Mouse (Mus musculus) embryo, embryonic 9.5 days (tissue): ENCODE results near the gene Hmga2.

Source experiments
- DNase-seq: peaks from one replicate; pipeline ENCODE4 v3.0.0-alpha.2; 2017; ENCODE audit errors: extremely low spot score

Gene Hmga2

DNA sequence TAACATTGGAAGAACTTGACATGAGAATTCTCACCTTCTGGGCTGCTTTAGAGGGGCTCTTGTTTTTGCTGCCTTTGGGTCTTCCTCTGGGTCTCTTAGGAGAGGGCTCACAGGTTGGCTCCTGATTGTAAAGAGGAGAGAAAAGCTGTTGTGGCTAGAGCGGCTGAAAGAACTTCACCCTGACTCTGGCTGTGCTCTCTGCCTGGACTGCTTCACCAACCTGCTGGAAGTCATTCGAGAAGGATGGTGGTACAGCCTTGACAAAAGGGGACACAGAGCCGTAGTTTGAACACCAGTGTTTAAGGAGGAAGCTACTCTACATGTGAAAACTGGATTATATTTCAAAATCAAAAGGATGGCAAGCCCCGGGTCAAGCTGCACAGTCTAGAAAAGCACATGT is 3.1 kb downstream of the Hmga2 start:
- peak; percentile 27 for DNase-seq

DNA sequence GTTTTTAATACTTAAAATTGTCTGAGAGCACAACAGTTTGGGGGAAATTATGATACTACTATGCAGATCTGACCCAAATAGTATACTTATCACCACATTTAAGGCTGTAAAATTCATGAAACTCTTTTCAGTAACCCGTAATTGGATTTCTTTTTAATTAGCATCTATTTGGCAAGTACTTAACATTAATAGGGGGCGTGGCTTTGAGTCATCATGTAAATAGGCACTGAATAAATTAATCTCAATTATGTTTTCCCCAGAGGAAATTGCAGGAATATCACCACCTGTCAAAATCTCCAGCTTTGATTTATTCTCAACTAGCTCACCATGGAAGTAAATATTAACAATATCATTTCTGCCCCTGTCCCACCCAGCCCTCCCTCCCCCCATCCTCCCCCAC is 3.7 kb downstream of the Hmga2 start:
- DNase-seq = no peak

DNA sequence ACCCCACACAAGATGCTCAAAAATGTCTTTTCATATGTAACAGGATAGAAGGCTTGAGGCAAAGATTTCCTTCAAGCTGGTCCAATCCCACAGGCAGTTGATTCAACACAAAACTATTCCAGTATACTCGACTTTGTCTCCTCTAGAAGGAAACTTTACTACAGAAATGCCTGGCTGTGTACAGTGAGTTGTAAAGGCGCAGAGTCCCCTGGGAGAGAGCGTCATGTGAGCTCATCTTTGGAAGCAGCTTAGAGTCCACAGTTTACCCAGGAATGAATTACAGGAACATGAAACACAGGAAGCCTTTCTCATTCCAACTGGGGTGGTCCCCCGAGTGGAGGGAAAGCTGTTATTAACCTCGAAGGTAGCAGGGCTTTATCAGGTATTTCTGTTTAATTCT is 11.1 kb downstream of the Hmga2 start:
- no peak for DNase-seq

DNA sequence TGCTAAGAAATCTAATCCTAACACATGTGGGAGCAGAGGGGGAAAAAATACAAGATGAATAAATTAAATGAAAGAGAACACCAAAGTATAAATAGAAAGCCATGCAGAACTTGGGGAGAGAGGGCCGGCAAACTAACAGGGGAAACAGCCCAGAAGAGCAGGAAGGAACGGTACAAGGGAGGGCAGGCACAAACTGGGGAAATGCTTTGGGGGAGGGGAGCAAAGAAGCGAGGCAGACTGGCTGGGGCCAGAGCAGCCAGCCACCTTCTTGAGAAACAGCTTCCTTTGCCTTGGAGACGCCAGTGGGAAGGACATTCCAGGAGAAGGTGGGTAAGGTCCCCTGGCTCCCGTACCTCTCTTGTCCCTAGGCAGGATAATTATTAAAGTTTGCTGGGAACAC is 14.5 kb downstream of the Hmga2 start:
- DNase-seq = no peak

DNA sequence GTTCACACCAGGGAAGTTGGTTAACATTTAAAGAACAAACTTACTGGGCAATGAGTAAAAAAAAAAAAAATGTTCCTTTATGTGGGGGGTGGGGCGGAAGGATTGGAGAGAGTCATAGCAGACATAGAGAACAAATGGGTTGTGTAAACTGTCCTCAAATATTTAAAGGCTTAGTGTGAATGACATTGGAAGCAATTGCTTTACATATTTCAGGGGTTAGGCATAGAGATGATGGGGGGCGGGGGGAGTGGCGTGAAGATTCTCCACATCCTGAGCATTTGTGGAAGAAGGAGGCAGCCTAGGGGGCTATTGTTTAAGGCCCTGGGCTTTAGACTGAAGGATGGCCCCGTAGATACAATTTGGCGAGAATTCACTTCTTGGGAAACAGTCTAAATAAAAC is 15.0 kb downstream of the Hmga2 start:
- DNase-seq = no peak

DNA sequence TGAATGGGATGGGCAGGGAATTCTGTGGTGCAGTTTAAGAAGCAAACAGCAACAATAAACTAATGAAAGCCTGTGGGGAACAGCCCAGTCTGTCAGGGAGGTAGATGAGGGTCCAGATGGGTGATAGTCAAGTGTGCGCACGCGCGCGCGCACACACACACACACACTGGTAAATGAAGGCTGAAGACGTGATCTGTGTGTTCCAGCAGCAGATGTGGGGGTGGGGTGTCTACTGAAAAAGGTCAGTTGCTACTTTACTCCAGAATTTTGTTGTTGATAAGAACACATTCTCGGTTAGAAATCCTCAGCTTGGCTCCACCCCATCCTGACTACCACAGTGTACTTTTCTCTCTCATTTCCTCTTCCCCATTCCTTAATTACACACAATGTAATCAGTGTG is 17.4 kb downstream of the Hmga2 start:
- DNase-seq = no peak

DNA sequence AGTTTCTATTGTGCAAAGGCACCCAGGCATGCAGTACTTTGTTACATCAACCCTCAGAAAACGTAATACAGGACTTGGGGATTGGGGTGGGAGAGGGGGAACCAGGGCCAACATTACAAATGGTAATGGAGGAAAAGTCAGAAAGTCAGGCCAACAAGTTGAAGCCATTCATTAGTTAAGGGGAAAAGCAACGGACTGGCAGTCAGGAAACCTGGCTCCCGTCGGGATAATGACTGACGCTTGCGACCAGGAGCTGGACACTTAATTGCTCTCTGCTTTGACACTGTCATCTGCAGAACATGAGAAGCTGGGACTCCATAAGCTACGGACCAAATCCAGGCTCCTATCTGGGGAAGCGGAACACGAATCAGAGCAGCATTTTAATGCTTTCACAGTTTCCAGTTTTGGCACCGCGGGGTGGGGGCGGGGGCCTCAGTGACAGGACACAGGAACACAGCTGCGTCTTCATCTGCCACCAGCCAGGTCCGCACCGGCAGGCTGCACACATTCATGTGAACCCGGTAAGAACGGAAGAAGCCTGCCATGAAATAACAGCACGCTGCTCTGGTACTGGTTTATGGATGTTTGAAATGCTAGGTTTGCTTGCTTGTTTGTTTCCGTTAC is 26.5 kb downstream of the Hmga2 start:
- no peak for DNase-seq

DNA sequence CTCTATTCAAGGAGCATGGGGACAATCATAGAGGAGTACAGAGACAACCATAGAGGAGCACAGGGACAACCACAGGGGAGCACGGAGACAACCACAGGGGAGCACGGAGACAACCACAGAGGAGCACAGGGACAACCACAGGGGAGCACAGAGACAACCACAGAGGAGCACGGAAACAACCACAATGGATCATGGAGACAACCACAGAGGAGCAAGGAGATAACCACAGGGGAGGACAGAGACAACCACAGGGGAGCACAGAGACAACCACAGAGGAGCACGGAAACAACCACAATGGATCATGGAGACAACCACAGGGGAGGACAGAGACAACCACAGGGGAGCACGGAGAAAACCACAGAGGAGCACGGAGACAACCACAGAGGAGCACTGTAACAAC is 29.5 kb downstream of the Hmga2 start:
- DNase-seq = no peak

DNA sequence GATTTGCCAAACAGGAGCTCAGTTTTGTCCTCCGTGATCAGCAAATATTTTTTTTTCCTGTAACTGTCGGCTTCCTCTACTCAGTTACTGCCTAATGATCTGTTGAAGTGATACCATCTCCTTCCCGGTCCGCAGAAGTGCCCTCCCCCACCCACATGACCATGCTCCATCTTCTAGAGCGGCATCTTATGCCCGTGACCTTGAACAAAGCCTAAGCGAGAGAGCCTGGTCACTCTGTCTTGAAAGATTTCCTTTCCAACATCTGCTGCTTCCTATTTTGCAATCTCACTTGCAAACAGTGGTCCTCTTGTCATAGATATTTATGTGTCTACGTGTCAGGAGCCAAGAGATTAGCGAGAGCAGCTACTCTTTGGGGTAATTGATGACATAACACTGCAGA is 30.1 kb downstream of the Hmga2 start:
- DNase-seq = no peak

DNA sequence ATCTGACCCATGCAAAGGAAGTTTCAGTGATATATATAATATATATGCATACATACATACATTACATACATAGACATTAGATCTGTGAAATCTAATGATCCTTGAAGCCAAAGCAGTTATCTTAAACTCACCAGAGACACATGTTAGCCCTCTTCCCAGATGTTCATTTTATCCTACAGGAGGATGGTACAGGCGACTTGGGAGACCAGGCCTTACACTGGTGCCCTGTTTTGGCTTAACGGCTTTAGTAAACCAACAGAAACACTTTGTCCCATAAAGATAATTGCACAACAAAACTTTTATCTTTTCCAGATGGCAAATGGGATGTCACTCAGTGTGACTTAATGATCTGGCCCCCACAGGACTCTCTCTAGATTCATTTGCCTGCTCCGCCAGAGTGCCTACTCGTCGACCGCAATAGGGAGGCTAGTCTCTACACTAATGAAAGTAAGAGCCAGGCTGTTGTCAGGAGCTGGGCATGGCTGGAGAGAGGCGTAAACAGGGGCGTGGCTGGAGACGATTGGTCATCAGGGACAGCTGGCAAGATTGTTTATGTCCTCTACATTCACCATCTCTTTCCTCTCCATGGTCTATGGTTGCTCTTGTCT is 31.7 kb downstream of the Hmga2 start:
- DNase-seq = no peak

DNA sequence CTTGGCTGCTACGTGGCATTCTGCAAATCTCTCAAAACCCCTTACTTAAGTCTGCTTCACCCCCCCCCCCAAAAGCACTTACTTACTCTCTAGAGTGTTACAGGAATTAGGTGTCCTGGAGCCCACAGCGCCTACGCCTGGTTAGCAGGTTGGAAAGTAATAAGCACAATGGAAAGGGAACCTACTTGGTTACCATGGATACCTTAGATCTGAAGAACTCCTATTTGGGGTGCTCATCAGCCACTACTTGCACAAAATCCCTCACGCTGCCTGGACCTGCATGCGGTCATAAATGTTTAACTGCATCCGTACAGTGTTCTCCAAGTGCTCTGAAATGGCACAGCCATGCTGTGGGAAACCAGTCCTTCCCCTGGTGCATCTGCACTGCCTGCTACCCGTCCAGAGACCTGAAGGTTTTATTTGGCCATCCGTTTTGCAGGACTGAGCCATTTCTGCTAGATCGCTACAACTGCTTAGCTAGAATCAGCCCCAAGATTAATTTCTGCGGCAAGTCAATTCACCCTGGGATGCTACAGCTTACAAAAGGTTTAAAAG is 32.4 kb downstream of the Hmga2 start:
- no peak for DNase-seq

DNA sequence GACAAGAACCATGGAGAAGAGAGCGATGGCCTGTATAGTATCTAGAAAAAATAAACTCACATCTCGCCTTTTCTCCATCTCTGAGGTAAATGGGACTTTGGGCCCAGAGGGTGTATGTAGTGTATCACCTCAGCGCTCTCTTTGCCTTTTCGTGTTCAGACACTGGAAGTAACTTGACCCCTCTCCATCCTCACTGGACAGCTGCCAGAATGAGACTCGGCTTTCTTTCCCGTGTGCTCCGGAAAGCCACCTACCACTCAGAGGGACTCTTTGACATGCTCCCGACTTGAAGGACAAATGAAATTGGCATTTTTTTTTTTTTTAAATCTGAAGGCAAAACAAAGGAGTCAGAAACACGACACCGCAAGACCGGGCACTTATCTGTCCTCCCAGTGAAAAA is 35.0 kb downstream of the Hmga2 start:
- DNase-seq = no peak

DNA sequence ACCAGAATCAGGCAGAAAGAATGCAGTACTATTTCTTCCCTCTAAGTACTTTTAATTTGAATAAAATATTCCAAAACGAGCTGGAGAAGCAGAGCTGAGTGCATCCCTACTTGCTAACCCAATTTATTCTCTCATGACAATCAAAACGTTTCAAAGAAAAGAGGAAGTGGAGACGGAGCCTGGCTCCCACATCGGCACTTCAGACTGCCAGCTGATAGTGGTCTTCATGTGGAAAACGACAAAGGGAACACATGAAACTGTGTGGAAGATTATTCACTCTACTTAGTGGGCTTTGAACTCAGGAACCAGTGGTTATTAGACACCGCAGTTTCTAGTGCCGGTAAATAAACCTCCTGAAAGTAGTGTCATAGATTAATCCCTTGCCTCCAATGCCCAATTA is 41.8 kb downstream of the Hmga2 start:
- DNase-seq = no peak

DNA sequence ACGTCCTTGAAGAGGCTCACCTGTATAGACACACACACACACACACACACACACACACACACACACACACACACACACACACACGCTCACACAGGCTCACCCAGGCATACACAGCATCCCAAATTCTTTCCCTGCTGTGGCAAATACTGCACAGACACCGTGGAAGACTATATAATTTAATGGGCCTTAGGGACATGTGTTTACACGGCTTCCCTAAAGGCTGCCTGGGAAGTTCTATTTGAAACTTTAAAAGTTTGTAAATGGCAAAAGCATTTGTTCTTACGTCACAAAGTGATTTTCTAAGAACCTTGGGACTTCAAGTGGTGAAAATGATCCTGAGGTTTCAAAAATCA is 42.8 kb downstream of the Hmga2 start:
- DNase-seq = no peak

DNA sequence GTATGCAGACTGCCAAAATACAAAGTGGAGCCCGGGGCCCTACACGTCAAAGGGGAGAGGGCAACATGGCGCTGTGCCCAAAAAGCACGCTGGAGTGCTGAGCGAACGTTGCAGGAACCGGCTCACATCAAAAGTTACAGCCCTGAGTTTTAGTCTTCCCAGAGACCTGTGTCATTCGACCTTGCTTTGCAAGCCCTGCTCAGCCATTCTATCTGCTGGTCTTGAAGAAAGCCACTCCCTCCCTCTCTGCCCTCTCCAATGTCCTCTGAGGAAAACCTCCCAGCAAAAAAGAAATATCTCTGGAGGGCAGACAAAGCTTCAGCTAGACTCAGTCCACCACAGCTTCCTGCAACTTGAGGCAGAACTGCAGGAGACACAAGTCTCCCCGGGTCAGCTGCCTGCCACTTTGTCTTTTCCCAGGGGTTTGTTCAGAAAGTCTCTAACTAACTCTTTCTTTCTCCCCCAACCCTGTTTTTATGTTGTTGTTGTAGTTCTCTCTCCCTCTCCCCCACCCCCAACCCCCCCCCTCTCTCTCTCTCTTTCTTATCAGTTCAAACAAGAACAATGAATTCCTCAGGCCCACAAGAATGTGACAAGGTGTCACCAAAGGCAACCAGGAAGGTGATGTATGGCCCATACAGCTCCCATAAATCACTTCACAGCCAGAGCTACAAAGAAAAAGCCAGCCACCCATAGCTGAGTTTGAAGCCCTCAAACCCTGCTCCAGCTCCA is 43.4 kb downstream of the Hmga2 start:
- peak; percentile 60 for DNase-seq

DNA sequence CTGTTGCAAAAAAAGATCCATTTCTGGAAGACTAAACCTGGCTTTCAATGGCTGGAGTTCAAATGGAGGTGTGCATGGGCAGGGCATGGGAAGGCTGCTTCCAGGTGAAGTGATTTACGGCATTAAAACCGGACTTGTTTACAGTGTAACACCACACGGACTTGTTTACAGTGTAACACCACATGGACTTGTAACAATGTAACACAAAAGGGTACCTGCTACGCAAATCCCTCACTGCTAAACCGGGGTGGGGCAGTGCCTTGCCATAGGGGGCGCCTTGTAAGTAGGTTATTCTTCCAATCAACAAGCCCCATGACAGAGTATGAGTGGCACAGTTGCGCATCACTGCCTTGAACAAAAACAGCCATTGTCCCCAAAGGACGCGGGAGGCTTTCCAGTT is 44.2 kb downstream of the Hmga2 start:
- DNase-seq = no peak

DNA sequence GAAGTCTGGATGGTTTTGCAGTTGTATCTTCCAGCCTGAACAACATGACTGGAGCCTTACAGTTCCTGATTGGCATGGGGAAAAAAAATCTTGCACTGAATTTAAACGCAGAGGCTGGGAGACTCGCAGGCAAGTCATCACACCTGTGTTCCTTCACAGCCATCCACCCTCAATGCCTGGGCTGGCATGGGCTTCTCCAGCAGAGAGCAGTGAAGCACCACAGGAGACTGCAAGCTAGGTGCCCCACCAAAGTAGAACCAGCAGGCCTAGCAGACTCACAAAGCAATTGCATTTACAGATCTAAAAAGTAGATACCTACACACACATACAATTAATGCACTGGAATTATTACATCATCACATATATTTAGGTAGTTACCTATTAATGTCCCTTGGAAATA is 44.8 kb downstream of the Hmga2 start:
- no peak for DNase-seq

DNA sequence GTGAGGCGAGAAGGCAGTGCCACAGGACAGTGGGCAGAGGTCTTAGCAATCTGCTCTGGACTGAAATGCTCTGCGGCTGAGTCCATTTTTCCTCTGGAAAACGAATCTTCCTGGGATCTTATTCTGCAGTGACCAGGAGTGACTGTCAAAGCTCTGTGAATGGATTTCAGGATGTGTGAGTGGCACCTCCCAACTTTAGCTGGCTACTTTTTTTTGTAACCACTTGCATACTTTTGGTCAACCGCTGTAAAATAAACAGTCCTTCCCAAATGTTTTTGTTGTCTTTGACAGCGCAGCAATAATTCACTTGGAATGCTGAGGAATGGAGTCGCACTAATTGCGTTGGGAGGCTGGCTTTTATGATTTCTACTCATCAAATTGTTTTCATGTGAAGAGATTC is 45.8 kb downstream of the Hmga2 start:
- no peak for DNase-seq

DNA sequence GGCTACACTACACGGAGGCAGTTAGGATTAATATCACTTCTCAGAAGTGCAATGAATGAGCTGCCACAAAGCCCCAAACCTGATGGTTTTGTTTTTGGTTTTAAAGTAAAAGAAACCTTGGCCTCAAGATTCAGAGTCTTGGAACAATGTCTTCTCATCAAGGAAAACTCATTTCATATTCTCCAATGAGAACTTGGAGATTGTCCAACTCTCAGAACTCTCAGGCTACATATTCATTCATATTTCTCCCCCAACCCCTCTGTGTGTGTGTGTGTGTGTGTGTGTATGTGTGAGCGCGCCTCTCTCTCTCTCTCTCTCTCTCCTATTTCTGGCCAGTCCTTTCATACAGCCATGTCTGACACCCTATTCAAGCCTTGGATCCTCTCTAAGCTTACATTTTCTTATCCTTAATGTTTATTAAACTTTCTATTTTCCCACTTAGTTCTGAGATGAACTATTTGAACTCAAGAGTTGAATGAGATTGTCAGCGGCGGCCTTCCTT is 46.5 kb downstream of the Hmga2 start:
- DNase-seq = no peak

DNA sequence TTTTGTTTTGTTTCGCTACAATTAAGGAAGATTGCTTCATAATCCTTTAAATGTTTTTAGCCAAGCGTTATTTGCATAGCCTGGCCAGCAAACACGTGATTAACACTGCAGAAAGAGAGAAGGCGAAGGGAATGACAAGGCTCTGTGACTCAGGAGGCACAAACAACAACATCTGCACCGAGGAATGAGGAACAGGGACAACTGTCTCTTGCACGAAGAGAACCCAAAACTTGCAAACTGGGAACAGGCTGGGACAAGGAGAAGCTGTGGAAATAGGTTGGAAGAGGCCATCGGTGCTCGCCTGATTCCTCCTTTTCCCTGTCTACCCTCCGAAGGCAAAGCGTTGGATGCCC is 47.1 kb downstream of the Hmga2 start:
- no peak for DNase-seq

DNA sequence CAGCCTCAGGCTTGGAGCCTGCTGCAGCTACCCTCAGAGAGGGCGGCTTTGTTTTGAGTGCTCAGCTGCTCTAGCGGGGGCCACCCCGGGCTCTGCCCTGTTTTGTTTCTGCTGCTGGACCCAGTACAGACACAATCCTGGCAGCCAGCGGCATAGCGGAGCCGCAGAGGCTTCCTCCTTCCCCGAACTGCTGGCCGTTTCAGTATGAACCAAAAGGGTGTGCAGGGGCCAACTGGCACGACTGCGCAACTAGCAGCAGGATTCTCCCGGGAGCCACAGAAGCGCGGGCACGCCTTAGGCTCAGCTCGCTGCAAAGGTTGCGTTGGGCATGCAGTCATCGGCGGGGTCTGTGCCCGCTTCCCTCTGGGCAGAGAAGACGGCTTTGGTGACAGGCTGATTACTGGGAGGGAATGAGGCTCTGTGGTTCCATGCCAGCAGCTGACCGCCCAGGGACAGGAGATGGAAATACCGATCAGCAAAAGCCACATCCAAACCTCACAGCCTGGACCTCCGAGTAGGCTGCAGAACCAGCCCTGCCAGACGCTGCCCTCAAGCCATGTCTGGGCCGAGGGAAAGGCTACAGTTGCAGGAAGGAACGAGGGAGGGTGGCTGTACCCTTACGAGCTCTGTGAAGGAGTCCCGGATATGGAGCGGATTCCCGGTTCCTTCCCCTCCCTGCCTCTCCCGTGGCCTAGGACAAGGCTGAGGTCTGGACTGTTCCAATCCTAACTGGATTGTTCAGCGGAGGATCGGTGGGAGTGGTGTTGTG is 47.7 kb downstream of the Hmga2 start:
- DNase-seq = no peak

DNA sequence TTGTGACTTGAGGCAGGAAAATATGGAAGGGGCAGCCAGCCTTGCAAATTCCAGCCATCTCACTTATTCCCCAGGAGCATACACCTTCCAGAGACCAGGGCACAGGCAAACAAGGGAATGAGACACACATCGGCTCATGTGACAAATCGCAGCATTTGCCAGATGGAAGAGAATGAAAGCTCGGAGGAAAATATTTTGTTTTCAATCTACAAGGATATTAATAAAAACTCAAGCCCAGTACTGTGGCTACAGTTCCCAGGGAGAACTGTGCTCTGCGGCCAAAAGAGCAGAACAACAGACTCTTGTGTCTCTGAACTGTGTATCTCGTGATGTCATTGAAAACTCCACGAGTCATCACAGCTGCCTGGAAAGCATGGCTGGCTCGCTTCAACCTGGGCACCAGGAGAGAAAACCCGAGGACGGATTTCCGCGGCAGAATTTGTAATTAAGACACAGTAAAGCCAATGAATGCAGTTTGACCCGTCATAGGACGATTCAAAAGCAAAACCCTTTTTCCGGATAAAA is 50.1 kb downstream of the Hmga2 start:
- no peak for DNase-seq
